Mouse (Mus musculus): ENCODE results near the gene Tsc2. TPM values are rescaled to one million over a fixed set of nuclear protein-coding genes. Genes with fewer than 3 reads are reported as not detected.
A peak's percentile ranks its signal among the peaks of the same experiment; 100 is the strongest.

The Tsc2 gene
- polyA plus RNA-seq, 1 experiment from 2014 or later, result 68.7 TPM

- Histone ChIP-seq H3K27me3 (no peaks in the 10 kb centered on the region), H3K4me2 (replicated peaks) (no peak overlapping the region), H3K9ac (replicated peaks) (no peak overlapping the region), H3K4me1 (no peaks in the 10 kb centered on the region), H3K36me3 (peaks cover 66% of the 10 kb centered on the region), H3K9me3 (no peaks in the 10 kb centered on the region), H3K27ac (replicated peaks) (no peak overlapping the region), H3K4me3 (no peak overlapping the region)
- 96% methylated on average over 3 of the region's 3 CpGs for WGBS
- ATAC-seq (replicated peaks), result no peak
Observed at GRCm38 (mm10) chr17:24579532-24579931, 52.9 kb downstream of the Tsc2 start.

DNA sequence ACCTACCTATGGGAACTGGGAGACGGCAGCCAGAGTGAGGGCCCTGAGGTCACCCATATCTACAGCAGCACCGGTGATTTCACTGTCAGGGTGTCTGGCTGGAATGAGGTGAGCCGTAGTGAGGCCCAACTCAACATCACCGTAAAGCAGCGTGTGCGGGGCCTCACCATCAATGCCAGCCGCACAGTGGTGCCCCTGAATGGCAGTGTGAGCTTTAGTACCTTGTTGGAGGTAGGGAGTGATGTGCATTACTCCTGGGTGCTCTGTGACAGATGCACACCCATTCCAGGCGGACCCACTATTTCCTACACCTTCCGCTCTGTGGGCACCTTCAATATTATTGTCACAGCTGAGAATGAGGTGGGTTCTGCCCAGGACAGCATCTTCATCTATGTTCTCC is 58.6 kb downstream of the Tsc2 start:
- H3K4me3 ChIP-seq, result no peak overlapping the region
- no peaks in the 10 kb centered on the region for H3K4me1 ChIP-seq
- H3K9me3 ChIP-seq, result no peaks in the 10 kb centered on the region
- ATAC-seq (replicated peaks), result no peak
- WGBS, result 95% methylated on average over 9 of the region's 9 CpGs
- H3K27me3 ChIP-seq, result no peaks in the 10 kb centered on the region
- H3K27ac ChIP-seq (replicated peaks), result no peak overlapping the region
- no peak overlapping the region for H3K9ac ChIP-seq (replicated peaks)
- H3K4me2 ChIP-seq (replicated peaks), result no peak overlapping the region
- H3K36me3 ChIP-seq, result peaks cover 56% of the 10 kb centered on the region

DNA sequence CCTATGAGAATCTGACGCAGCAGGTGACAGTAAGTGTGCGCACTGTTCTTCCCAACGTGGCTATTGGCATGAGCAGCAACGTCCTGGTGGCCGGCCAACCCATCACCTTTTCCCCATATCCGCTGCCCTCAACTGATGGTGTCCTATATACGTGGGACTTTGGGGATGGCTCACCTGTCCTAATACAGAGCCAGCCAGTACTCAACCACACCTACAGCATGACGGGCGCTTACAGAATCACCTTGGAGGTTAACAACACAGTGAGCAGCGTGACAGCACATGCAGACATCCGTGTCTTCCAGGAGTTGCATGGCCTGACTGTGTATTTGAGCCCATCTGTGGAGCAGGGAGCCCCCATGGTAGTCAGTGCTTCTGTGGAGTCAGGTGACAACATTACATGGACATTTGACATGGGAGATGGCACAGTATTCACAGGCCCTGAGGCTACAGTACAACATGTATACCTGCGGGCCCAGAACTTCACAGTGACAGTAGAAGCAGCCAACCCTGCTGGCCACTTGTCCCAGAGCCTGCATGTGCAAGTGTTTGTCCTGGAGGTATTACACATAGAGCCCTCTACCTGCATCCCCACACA is 59.7 kb downstream of the Tsc2 start:
- H3K9ac ChIP-seq (replicated peaks), result no peak overlapping the region
- no peaks in the 10 kb centered on the region for H3K27me3 ChIP-seq
- H3K4me3 ChIP-seq, result no peak overlapping the region
- H3K4me2 ChIP-seq (replicated peaks), result no peak overlapping the region
- peaks cover 45% of the 10 kb centered on the region for H3K36me3 ChIP-seq
- no peaks in the 10 kb centered on the region for H3K9me3 ChIP-seq
- H3K27ac ChIP-seq (replicated peaks), result no peak overlapping the region
- no peaks in the 10 kb centered on the region for H3K4me1 ChIP-seq
- ATAC-seq (replicated peaks), result no peak
- whole genome bisulfite sequencing, result 95% methylated on average over 12 of the region's 12 CpGs

DNA sequence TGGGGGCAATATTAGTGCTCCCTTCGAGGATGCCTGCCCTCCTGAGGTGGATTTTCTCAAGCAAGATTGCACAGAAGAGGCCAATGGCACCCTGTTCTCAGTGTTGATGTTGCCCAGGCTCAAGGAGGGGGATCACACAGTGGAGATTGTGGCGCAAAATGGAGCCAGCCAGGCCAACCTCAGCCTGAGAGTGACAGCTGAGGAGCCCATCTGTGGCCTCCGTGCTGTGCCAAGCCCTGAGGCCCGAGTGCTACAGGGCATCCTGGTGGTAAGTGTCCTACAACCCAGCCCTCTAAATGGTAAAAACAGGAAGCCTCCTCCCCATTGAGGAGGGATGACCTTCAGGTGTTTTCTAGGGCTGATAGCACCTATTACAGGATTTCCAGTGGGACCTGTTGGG is 62.6 kb downstream of the Tsc2 start:
- Histone ChIP-seq H3K4me1 (no peaks in the 10 kb centered on the region), H3K4me2 (replicated peaks) (no peak overlapping the region), H3K27me3 (no peaks in the 10 kb centered on the region), H3K27ac (replicated peaks) (no peak overlapping the region), H3K9ac (replicated peaks) (no peak overlapping the region), H3K4me3 (no peak overlapping the region), H3K36me3 (peaks cover 33% of the 10 kb centered on the region), H3K9me3 (no peaks in the 10 kb centered on the region)
- 86% methylated on average over 4 of the region's 4 CpGs for WGBS
- no peak for ATAC-seq (replicated peaks)

DNA sequence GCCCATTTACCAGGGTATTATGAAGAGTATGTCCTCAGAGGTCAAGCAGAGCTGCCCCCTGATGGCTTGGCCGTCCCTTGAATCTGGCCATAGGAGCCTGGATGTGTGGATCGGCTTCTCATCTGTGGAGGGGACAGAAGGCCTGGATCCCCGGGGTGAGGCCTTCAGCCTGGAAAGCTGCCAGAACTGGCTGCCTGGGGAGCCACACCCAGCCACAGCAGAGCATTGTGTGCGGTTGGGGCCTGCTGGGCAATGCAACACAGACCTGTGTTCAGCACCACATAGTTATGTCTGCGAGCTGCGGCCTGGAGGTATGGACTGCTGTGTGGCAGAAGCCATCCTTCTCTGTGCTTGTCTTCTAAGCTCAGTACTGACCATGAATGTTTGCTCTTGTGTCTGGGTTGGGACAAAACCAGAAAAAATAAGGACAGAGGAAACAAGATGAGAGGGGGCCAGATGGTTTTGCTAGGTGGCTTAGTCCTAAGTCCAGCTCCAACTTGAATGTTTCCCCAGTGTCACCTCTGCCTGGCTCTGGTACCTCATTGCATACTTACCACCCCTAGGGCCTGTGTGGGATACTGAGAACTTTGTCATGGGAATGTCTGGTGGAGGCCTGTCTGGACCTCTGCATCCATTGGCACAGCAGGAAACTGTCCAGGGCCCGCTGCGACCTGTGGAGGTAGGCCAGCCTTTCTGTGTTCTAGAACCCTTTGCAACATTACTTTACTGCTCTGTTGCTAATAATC is 65.2 kb downstream of the Tsc2 start:
- no peaks in the 10 kb centered on the region for H3K9me3 ChIP-seq
- H3K4me3 ChIP-seq, result no peak overlapping the region
- no peak for ATAC-seq (replicated peaks)
- H3K27me3 ChIP-seq, result no peaks in the 10 kb centered on the region
- no peak overlapping the region for H3K27ac ChIP-seq (replicated peaks)
- H3K36me3 ChIP-seq, result peaks cover 23% of the 10 kb centered on the region
- no peak overlapping the region for H3K9ac ChIP-seq (replicated peaks)
- no peaks in the 10 kb centered on the region for H3K4me1 ChIP-seq
- WGBS, result 71% methylated on average over 8 of the region's 8 CpGs
- no peak overlapping the region for H3K4me2 ChIP-seq (replicated peaks)

DNA sequence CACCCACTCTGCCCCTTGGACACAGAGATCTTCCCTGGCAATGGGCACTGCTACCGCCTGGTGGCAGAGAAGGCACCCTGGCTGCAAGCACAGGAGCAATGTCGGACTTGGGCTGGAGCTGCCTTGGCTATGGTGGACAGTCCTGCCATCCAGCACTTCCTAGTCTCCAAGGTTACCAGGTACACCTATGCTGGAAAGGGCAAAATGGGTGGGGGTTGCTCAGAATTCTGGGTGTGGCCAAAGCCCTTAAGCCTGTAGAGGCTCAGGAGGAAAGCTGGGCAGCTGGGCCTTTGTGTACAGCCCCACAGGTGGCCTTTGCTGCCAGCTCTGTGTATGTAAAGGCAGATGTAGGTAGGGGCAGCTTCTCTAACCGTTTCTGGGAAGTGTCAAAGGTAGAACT is 66.6 kb downstream of the Tsc2 start:
- Histone ChIP-seq H3K27ac (replicated peaks) (no peak overlapping the region), H3K4me2 (replicated peaks) (no peak overlapping the region), H3K9ac (replicated peaks) (no peak overlapping the region), H3K9me3 (no peaks in the 10 kb centered on the region), H3K36me3 (peaks cover 11% of the 10 kb centered on the region), H3K4me1 (no peaks in the 10 kb centered on the region), H3K27me3 (no peaks in the 10 kb centered on the region), H3K4me3 (no peak overlapping the region)
- ATAC-seq (replicated peaks), result no peak
- WGBS, result 67% methylated on average over 3 of the region's 3 CpGs

- H3K9me3 ChIP-seq, result no peaks in the 10 kb centered on the region
- peaks cover 5% of the 10 kb centered on the region for H3K36me3 ChIP-seq
- H3K9ac ChIP-seq (replicated peaks), result no peak overlapping the region
- H3K27me3 ChIP-seq, result no peaks in the 10 kb centered on the region
- H3K4me1 ChIP-seq, result no peaks in the 10 kb centered on the region
- no peak overlapping the region for H3K27ac ChIP-seq (replicated peaks)
- ATAC-seq (replicated peaks), result no peak
- H3K4me3 ChIP-seq, result no peak overlapping the region
- H3K4me2 ChIP-seq (replicated peaks), result no peak overlapping the region
- 90% methylated on average over 3 of the region's 3 CpGs for WGBS
Observed at GRCm38 (mm10) chr17:24565092-24565491, 67.3 kb downstream of the Tsc2 start.

- H3K4me3 ChIP-seq, result no peak overlapping the region
- H3K9ac ChIP-seq (replicated peaks), result no peak overlapping the region
- WGBS, result 88% methylated on average over 4 of the region's 4 CpGs
- H3K4me1 ChIP-seq, result peaks cover under 1% of the 10 kb centered on the region; the same call in 1 of the 2 replicates
- no peak for ATAC-seq (replicated peaks)
- H3K4me2 ChIP-seq (replicated peaks), result no peak overlapping the region
- no peak overlapping the region for H3K27ac ChIP-seq (replicated peaks)
- H3K27me3 ChIP-seq, result no peaks in the 10 kb centered on the region
- H3K9me3 ChIP-seq, result no peaks in the 10 kb centered on the region
- H3K36me3 ChIP-seq, result no peaks in the 10 kb centered on the region; the same call in 1 of the 2 replicates
Observed at GRCm38 (mm10) chr17:24564422-24564821, 68.0 kb downstream of the Tsc2 start.

GRCm38 (mm10) chr17:24563638-24564037 is 68.8 kb downstream of the Tsc2 start:
- no peak for ATAC-seq (replicated peaks)

GRCm38 (mm10) chr17:24561592-24561991 is 70.8 kb downstream of the Tsc2 start:
- Histone ChIP-seq H3K36me3 (no peaks in the 10 kb centered on the region), H3K4me1 (peaks cover 17% of the 10 kb centered on the region), H3K4me2 (replicated peaks) (no peak overlapping the region), H3K9ac (replicated peaks) (no peak overlapping the region), H3K27ac (replicated peaks) (no peak overlapping the region), H3K4me3 (no peak overlapping the region), H3K27me3 (no peaks in the 10 kb centered on the region), H3K9me3 (no peaks in the 10 kb centered on the region)
- WGBS, result 94% methylated on average over 2 of the region's 2 CpGs
- no peak for ATAC-seq (replicated peaks)

More at GRCm38 (mm10) chr17:24563638-24564037, 68.8 kb downstream of the Tsc2 start:
- no peak overlapping the region for H3K4me2 ChIP-seq (replicated peaks)
- H3K4me3 ChIP-seq, result no peak overlapping the region
- no peak overlapping the region for H3K9ac ChIP-seq (replicated peaks)
- no peaks in the 10 kb centered on the region for H3K36me3 ChIP-seq
- H3K27me3 ChIP-seq, result no peaks in the 10 kb centered on the region
- H3K9me3 ChIP-seq, result no peaks in the 10 kb centered on the region
- 90% methylated on average over 5 of the region's 5 CpGs for WGBS
- H3K27ac ChIP-seq (replicated peaks), result no peak overlapping the region
- peaks cover 8% of the 10 kb centered on the region for H3K4me1 ChIP-seq

DNA sequence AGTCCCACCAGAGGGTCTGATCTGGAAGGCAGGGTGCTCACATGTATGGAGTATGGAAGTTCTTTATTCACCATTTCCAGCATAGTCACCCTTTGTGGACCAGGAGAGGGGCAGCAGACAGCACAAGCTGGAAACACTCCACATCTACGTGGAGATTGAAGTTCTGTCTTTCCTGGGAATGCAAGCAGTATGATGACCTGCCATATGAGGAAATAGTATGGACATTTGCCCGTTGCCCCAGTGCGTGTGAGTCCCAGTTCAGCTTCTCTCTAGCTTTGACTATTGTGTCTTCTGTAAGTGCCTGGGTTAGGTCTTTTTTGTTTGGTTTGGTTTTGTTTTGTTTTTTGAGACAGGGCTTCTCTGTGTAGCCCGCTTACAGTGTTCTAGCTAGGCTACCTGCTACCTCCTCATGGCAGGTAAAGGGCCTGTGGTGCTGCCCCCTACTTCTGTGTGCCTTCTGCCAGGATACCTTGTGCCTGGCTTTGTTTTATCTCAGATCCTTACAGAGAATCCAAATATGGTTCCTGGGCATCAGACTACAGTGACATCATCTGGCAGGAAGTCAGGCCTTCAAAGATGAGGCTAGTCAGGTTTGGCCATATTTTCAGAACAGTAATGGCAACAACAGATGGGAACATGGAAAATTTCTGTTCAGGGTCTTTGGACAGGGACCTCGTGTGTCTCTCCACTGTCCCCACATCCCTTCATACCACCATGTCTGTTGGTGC is 72.0 kb downstream of the Tsc2 start:
- Histone ChIP-seq H3K9ac (replicated peaks) (no peak overlapping the region), H3K27me3 (no peaks in the 10 kb centered on the region), H3K36me3 (no peaks in the 10 kb centered on the region), H3K4me2 (replicated peaks) (no peak overlapping the region), H3K4me1 (peaks cover 17% of the 10 kb centered on the region), H3K27ac (replicated peaks) (no peak overlapping the region), H3K4me3 (no peak overlapping the region), H3K9me3 (no peaks in the 10 kb centered on the region)
- WGBS, result 95% methylated on average over 5 of the region's 5 CpGs
- ATAC-seq (replicated peaks), result no peak

GRCm38 (mm10) chr17:24559146-24559545 is 73.3 kb downstream of the Tsc2 start:
- Histone ChIP-seq H3K4me1 (peaks cover 17% of the 10 kb centered on the region), H3K9me3 (no peaks in the 10 kb centered on the region), H3K27ac (replicated peaks) (peak overlapping the region; percentile 79), H3K4me3 (no peak overlapping the region), H3K4me2 (replicated peaks) (no peak overlapping the region), H3K27me3 (no peaks in the 10 kb centered on the region), H3K9ac (replicated peaks) (no peak overlapping the region), H3K36me3 (no peaks in the 10 kb centered on the region)
- 33% methylated on average over 3 of the region's 3 CpGs for WGBS
- ATAC-seq (replicated peaks), result peak; percentile 64
